24 mouse cellular contexts compared by ENCODE assay signal in the genomic region with DNA sequence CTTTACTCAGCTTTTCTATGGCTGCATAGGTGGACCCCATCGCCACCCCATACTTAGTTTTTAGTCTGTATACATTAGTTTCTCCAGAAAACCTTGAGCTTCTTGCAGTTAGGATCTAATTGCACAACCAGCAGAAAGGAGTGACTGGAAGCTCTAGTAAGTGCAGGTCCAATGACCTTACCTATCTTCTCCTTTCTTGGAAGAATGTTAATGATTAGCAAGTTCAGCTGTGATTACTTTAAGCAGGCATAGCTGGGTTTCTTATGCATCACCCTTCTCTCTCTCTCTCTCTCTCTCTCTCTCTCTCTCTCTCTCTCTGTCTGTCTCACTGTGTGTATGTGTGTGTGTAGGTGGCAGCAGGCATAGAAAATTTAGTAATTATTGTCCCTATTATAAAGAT. TPM values are rescaled to one million over a fixed set of nuclear protein-coding genes. Genes with fewer than 3 reads are reported as not detected.
DNase-seq lines count a peak whose midpoint lies in the region; ATAC-seq and TF ChIP-seq lines count a peak whose summit lies in the region.
"Had no signal": no experiment of that assay in that cellular context is flagged by ENCODE, and none has a peak within 500 bp of the region (broad histone marks: within the 10 kb centered on the region; RNA-seq: fewer than 3 reads in every experiment).

No protein-coding gene starts in this region.

- DNase-seq in kidney, adult 8-10 months: peak; percentile 7 to 39
- no peak for DNase-seq in kidney, postnatal 25 days
- peak; percentile 72 for DNase-seq in liver, adult 2 months (ENCODE audit: extremely low read depth, low read depth, low spot score)
- no peak for DNase-seq in liver
- no peak for DNase-seq in stomach, postnatal 0 days (ENCODE audit: low spot score)
- no peak for DNase-seq in right cerebral cortex, postnatal 14 days
- DNase-seq: adrenal gland, adult 8-10 months; adrenal gland, postnatal 36 days; cerebellum, adult 2 months; cerebellum, postnatal 10 days; forebrain, postnatal 0 days; gastrocnemius, postnatal 14 days; heart, adult 2 months; heart, postnatal 14 days had no signal

- H3K36me3 ChIP-seq in liver, adult 2 months (ENCODE audit: control insufficient read depth, insufficient read depth, low read length): no peaks in the 10 kb centered on the region
- H3K36me3 ChIP-seq in stomach, postnatal 0 days (ENCODE audit: control insufficient read depth, insufficient read depth, low read length): no peaks in the 10 kb centered on the region
- H3K36me3 ChIP-seq: embryonic facial prominence, embryonic 10.5 days; heart, embryonic 15.5 days had no signal

- WGBS in liver, adult 2 months: 43% methylated on average over 1 of the region's 1 CpGs
- WGBS in stomach, postnatal 0 days: 69% methylated on average over 1 of the region's 1 CpGs

- no peaks in the 10 kb centered on the region for H3K27me3 ChIP-seq in liver, adult 2 months (ENCODE audit: control insufficient read depth, insufficient read depth, low read length)
- no peaks in the 10 kb centered on the region for H3K27me3 ChIP-seq in stomach, postnatal 0 days (ENCODE audit: control insufficient read depth, insufficient read depth, low read length)
- H3K27me3 ChIP-seq: CH12.LX; forebrain, embryonic 13.5 days; heart, embryonic 15.5 days had no signal

- no peak for TF ChIP-seq CTCF in liver, adult 2 months (IDR thresholded peaks at IDR 0.05; ENCODE audit: low read depth, low read length)
- TF ChIP-seq CTCF in stomach, postnatal 0 days (IDR thresholded peaks at IDR 0.05; ENCODE audit: low read depth): no peak

- TF ChIP-seq POLR2A in liver, adult 2 months (IDR thresholded peaks at IDR 0.05; ENCODE audit: extremely low read depth, insufficient read depth, low read length): no peak

- no peak overlapping the region for H3K4me3 ChIP-seq in liver, adult 2 months (ENCODE audit: insufficient read depth, low read depth, low read length)
- no peak overlapping the region for H3K4me3 ChIP-seq in stomach, postnatal 0 days (ENCODE audit: low read depth, low read length)
- H3K4me3 ChIP-seq: embryonic facial prominence, embryonic 10.5 days; forebrain, embryonic 13.5 days; heart, adult 2 months; heart, embryonic 15.5 days had no signal

- TF ChIP-seq EP300 in stomach, postnatal 0 days (optimal IDR thresholded peaks at IDR 0.05): no peak

- H3K4me1 ChIP-seq in liver, adult 2 months (ENCODE audit: control insufficient read depth, insufficient read depth, low read length): no peaks in the 10 kb centered on the region
- no peaks in the 10 kb centered on the region for H3K4me1 ChIP-seq in stomach, postnatal 0 days (replicated peaks; ENCODE audit: control insufficient read depth, insufficient read depth)
- H3K4me1 ChIP-seq: embryonic facial prominence, embryonic 10.5 days; forebrain, embryonic 13.5 days; heart, embryonic 15.5 days had no signal

- no peaks in the 10 kb centered on the region for H3K9me3 ChIP-seq in stomach, postnatal 0 days (ENCODE audit: control insufficient read depth, low read length)
- H3K9me3 ChIP-seq: embryonic facial prominence, embryonic 10.5 days; forebrain, embryonic 13.5 days; heart, embryonic 15.5 days had no signal

- ATAC-seq in stomach, postnatal 0 days (ENCODE audit: low FRiP score, low TSS enrichment): peak; percentile 80; the same call in 1 of the 2 replicates
- ATAC-seq: forebrain, embryonic 13.5 days; forebrain, postnatal 0 days; Patski had no signal

- no peak overlapping the region for H3K4me2 ChIP-seq in stomach, postnatal 0 days (replicated peaks; ENCODE audit: low read depth)
- H3K4me2 ChIP-seq: forebrain, embryonic 13.5 days; heart, embryonic 11.5 days; heart, embryonic 15.5 days had no signal

- no peaks in the 10 kb centered on the region for H3K79me2 ChIP-seq in liver, adult 2 months (ENCODE audit: control insufficient read depth, insufficient read depth, low read length)

- no peak overlapping the region for H3K27ac ChIP-seq in liver, adult 2 months (replicated peaks; ENCODE audit: insufficient read depth, low read depth, low read length)
- no peak overlapping the region for H3K27ac ChIP-seq in stomach, postnatal 0 days (replicated peaks)
- H3K27ac ChIP-seq: embryonic facial prominence, embryonic 10.5 days; forebrain, embryonic 13.5 days; heart, adult 2 months; heart, embryonic 15.5 days had no signal

- H3K9ac ChIP-seq in liver, adult 2 months (ENCODE audit: low read depth, low read length): no peak overlapping the region
- no peak overlapping the region for H3K9ac ChIP-seq in stomach, postnatal 0 days (ENCODE audit: low read length)
- H3K9ac ChIP-seq: forebrain, embryonic 13.5 days; forebrain, postnatal 0 days; heart, embryonic 15.5 days had no signal

RNA-seq across cellular contexts. Expression of gene Cldn34b2, which starts 23.7 kb away (rescaled TPM):
- not detected in 2 replicates for total RNA-seq in liver, adult 2 months (2014; rRNA removed)
- polyA plus RNA-seq in liver, adult 2 months (2012; rRNA removed): not detected in 2 replicates
- not detected in 2 replicates for polyA plus RNA-seq in stomach, postnatal 0 days (2015; fragmentation: Nextera tagmentation; extraction: Ambion mirVana)
- total RNA-seq: adrenal gland, adult 8-10 months; adrenal gland, postnatal 36 days; CH12.LX; forebrain, postnatal 0 days; gastrocnemius, adult 18-20 months; gastrocnemius, postnatal 14 days; heart, adult 2 months; heart, postnatal 14 days; hematopoietic stem cell, adult 5-6 weeks had no signal
- polyA plus RNA-seq: embryonic facial prominence, embryonic 10.5 days; embryonic facial prominence, embryonic 14.5 days; forebrain, embryonic 13.5 days; forebrain, postnatal 0 days; heart, adult 2 months; heart, embryonic 11.5 days; heart, embryonic 15.5 days; Patski had no signal

RNA-seq across cellular contexts. Expression of gene Magea2, which starts 58.4 kb away (rescaled TPM):
- not detected in 2 replicates for total RNA-seq in liver, adult 2 months (2014; rRNA removed)
- polyA plus RNA-seq in liver, adult 2 months (2012; rRNA removed): not detected in 2 replicates
- polyA plus RNA-seq in stomach, postnatal 0 days (2015; fragmentation: Nextera tagmentation; extraction: Ambion mirVana): not detected in 2 replicates
- total RNA-seq: adrenal gland, adult 8-10 months; adrenal gland, postnatal 36 days; CH12.LX; forebrain, postnatal 0 days; gastrocnemius, adult 18-20 months; gastrocnemius, postnatal 14 days; heart, adult 2 months; heart, postnatal 14 days; hematopoietic stem cell, adult 5-6 weeks had no signal
- polyA plus RNA-seq: cerebellum, adult 2 months; embryonic facial prominence, embryonic 10.5 days; embryonic facial prominence, embryonic 14.5 days; forebrain, embryonic 13.5 days; forebrain, postnatal 0 days; gonadal fat pad, adult 2 months; heart, adult 2 months; heart, embryonic 11.5 days; heart, embryonic 15.5 days; Patski had no signal

Comparison
In these comparisons a context has a peak if more than half of its experiments do, and no peak if none do; other contexts are left out.
1. DNase-seq: peak in kidney, adult 8-10 months (2 of 2) and liver, adult 2 months (single experiment); none in kidney, postnatal 25 days (0 of 2), liver (single experiment), stomach, postnatal 0 days (single experiment) and right cerebral cortex, postnatal 14 days (single experiment).